Mouse (Mus musculus) myocyte (in vitro differentiated cells): ENCODE data around the gene Sema4g. TPM values are rescaled to one million over a fixed set of nuclear protein-coding genes. Genes with fewer than 3 reads are reported as not detected.
A peak's percentile ranks its signal among the peaks of the same experiment; 100 is the strongest.

Source experiments
- H3K27me3 ChIP-seq: one replicate; pipeline ENCODE4 v1.6.1; 2011; ENCODE audit not compliant: control insufficient read depth, insufficient read depth, insufficient read length
- H3K36me3 ChIP-seq: one replicate; pipeline ENCODE4 v1.6.1; 2011; ENCODE audit not compliant: control insufficient read depth, insufficient read depth
- H3K4me2 ChIP-seq: one replicate; pipeline ENCODE4 v1.6.1; 2011; ENCODE audit warnings: low read depth, control low read depth
- H3K4me3 ChIP-seq: one replicate; pipeline ENCODE4 v1.5.1; 2011; ENCODE audit warnings: mild to moderate bottlenecking, control low read depth, moderate library complexity
- H3K79me2 ChIP-seq: one replicate; pipeline ENCODE4 v1.6.1; 2011; ENCODE audit not compliant: control insufficient read depth, insufficient read depth
- H3ac ChIP-seq: one replicate; pipeline ENCODE4 v1.6.1; 2011; ENCODE audit not compliant: control insufficient read depth, insufficient read length
- CEBPB ChIP-seq: IDR thresholded peaks from 2 replicates; pipeline ENCODE4 v1.6.1; 2011; ENCODE audit warnings: mild to moderate bottlenecking, moderate library complexity; ENCODE audit not compliant: poor library complexity, insufficient read depth, severe bottlenecking
- E2F4 ChIP-seq: IDR thresholded peaks from one replicate; pipeline ENCODE4 v1.6.1; 2011; ENCODE audit warnings: mild to moderate bottlenecking, control low read depth, moderate library complexity; ENCODE audit not compliant: insufficient read depth
- MAX ChIP-seq: IDR thresholded peaks from one replicate; pipeline ENCODE4 v1.6.1; 2011; ENCODE audit warnings: low read depth, mild to moderate bottlenecking, control low read depth
- MYOD1 ChIP-seq, 3 experiments: IDR thresholded peaks; one replicate each; pipeline ENCODE4 v1.6.1; 2011; ENCODE audit warnings: control low read depth in 2 of 3, low read depth in 2 of 3, mild to moderate bottlenecking in 2 of 3, moderate library complexity in 1 of 3; ENCODE audit not compliant: insufficient read length in 2 of 3, control insufficient read depth in 1 of 3
- MYOG ChIP-seq, 3 experiments: IDR thresholded peaks; one replicate each; pipeline ENCODE4 v1.6.1; 2011; ENCODE audit warnings: control low read depth in 2 of 3, low read depth in 2 of 3, mild to moderate bottlenecking in 2 of 3; ENCODE audit not compliant: insufficient read length in 2 of 3, control insufficient read depth in 1 of 3, insufficient read depth in 1 of 3
- POLR2A ChIP-seq: IDR thresholded peaks from one replicate; pipeline ENCODE4 v1.6.1; 2011; ENCODE audit warnings: low read depth, mild to moderate bottlenecking, control low read depth, moderate library complexity; ENCODE audit not compliant: insufficient read length
- POLR2AphosphoS2 ChIP-seq: IDR thresholded peaks from one replicate; pipeline ENCODE4 v1.6.1; 2011; ENCODE audit warnings: low read depth, control low read depth; ENCODE audit not compliant: insufficient read length
- REST ChIP-seq: IDR thresholded peaks from one replicate; pipeline ENCODE4 v1.6.1; 2011; ENCODE audit warnings: mild to moderate bottlenecking, control low read depth, moderate library complexity; ENCODE audit not compliant: insufficient read depth, insufficient read length
- SRF ChIP-seq: IDR thresholded peaks from one replicate; pipeline ENCODE4 v1.6.1; 2011; ENCODE audit warnings: low read depth; ENCODE audit not compliant: control insufficient read depth, insufficient read length
- TCF12 ChIP-seq: IDR thresholded peaks from one replicate; pipeline ENCODE4 v1.6.1; 2011; ENCODE audit warnings: mild to moderate bottlenecking, control low read depth; ENCODE audit not compliant: poor library complexity, insufficient read depth, severe bottlenecking
- TCF3 ChIP-seq: IDR thresholded peaks from one replicate; pipeline ENCODE4 v1.6.1; 2011; ENCODE audit warnings: low read depth, control low read depth; ENCODE audit not compliant: insufficient read length
- USF1 ChIP-seq: IDR thresholded peaks from one replicate; pipeline ENCODE4 v1.6.1; 2011; ENCODE audit warnings: low read depth, mild to moderate bottlenecking, control low read depth, moderate library complexity
- polyA plus RNA-seq: library from polyadenylated mRNA; unstranded; fragments of >200 nt; fragmentation: generic; extraction: Trizol; gene quantifications from one replicate; pipeline ENCODE4 v1.2.1, GENCODE M21; 2012; ENCODE audit warnings: missing spikeins

The Sema4g gene
- polyA plus RNA-seq, 1 experiment: 0.43 TPM

- Histone ChIP-seq H3K79me2 (peaks cover 38% of the 10 kb centered on the region), H3ac (no peak overlapping the region), H3K4me3 (no peak overlapping the region), H3K27me3 (no peaks in the 10 kb centered on the region), H3K36me3 (peaks cover 5% of the 10 kb centered on the region), H3K4me2 (no peak overlapping the region)
- TF ChIP-seq MAX: no peak
- TF ChIP-seq E2F4: no peak
- TF ChIP-seq POLR2AphosphoS2: peak; percentile 78
These were observed 35.1 kb downstream of the Sema4g start for GRCm38 (mm10) chr19:45023993-45024392.

- Histone ChIP-seq H3K4me2 (no peak overlapping the region), H3K27me3 (no peaks in the 10 kb centered on the region), H3K79me2 (peaks cover 30% of the 10 kb centered on the region), H3ac (no peak overlapping the region), H3K36me3 (peaks cover 5% of the 10 kb centered on the region), H3K4me3 (no peak overlapping the region)
- TF ChIP-seq MAX (no peak), CEBPB (no peak), MYOD1 (IDR thresholded peaks at IDR 0.05; ENCODE audit: control insufficient read depth in 1 of 3, insufficient read length in 2 of 3, low read depth in 2 of 3) (no peak), USF1 (no peak), POLR2AphosphoS2 (peak; percentile 89), POLR2A (peak; percentile 47), MYOG (IDR thresholded peaks at IDR 0.05; ENCODE audit: control insufficient read depth in 1 of 3, insufficient read depth in 1 of 3, insufficient read length in 2 of 3, low read depth in 2 of 3) (peak in 1 of 3 experiments; percentile 14), SRF (no peak), TCF12 (no peak), REST (no peak), E2F4 (no peak), TCF3 (no peak)
These were observed 35.9 kb downstream of the Sema4g start for GRCm38 (mm10) chr19:45024775-45025174.

- Histone ChIP-seq H3K4me2 (no peak overlapping the region), H3K79me2 (peaks cover 18% of the 10 kb centered on the region), H3K27me3 (no peaks in the 10 kb centered on the region), H3K4me3 (no peak overlapping the region), H3K36me3 (peaks cover 5% of the 10 kb centered on the region), H3ac (no peak overlapping the region)
- TF ChIP-seq POLR2A (peak; percentile 9), USF1 (no peak), POLR2AphosphoS2 (peak; percentile 16)
These were observed 37.2 kb downstream of the Sema4g start for GRCm38 (mm10) chr19:45025937-45026568.

- Histone ChIP-seq H3K27me3 (no peaks in the 10 kb centered on the region), H3K79me2 (peaks cover 7% of the 10 kb centered on the region), H3K36me3 (peaks cover 5% of the 10 kb centered on the region), H3ac (no peak overlapping the region), H3K4me2 (no peak overlapping the region), H3K4me3 (no peak overlapping the region)
- TF ChIP-seq POLR2AphosphoS2 (peak; percentile 69), POLR2A (no peak), TCF3 (no peak)
These were observed 38.2 kb downstream of the Sema4g start for GRCm38 (mm10) chr19:45026958-45027670.

GRCm38 (mm10) chr19:45027848-45028247, 38.9 kb downstream of the Sema4g start:
- TF ChIP-seq TCF3: no peak
- no peak for TF ChIP-seq REST
- no peak for TF ChIP-seq MYOD1 (IDR thresholded peaks at IDR 0.05; ENCODE audit: control insufficient read depth in 1 of 3, insufficient read length in 2 of 3, low read depth in 2 of 3)
- TF ChIP-seq POLR2AphosphoS2: peak; percentile 59
- no peak for TF ChIP-seq MYOG (IDR thresholded peaks at IDR 0.05; ENCODE audit: control insufficient read depth in 1 of 3, insufficient read depth in 1 of 3, insufficient read length in 2 of 3, low read depth in 2 of 3)
- no peak for TF ChIP-seq MAX
- Histone ChIP-seq H3K36me3 (peaks cover 5% of the 10 kb centered on the region), H3K27me3 (no peaks in the 10 kb centered on the region), H3ac (no peak overlapping the region), H3K4me2 (no peak overlapping the region), H3K4me3 (no peak overlapping the region), H3K79me2 (no peaks in the 10 kb centered on the region)
